Mouse (Mus musculus) forebrain, postnatal 0 days (tissue): ENCODE results near the gene Chrnb2. TPM values are rescaled to one million over a fixed set of nuclear protein-coding genes. Genes with fewer than 3 reads are reported as not detected.

Experiments
- ATAC-seq: fragments of 200-750 bp; cut with Nextera tagmentation; 2 replicates; pipeline ENCODE4 v1.8.0; 2017; ENCODE audit warnings: mild to moderate bottlenecking, moderate library complexity
- DNase-seq: peaks from one replicate; pipeline ENCODE4 v3.0.0-alpha.2; 2015
- H3K27ac ChIP-seq: fragments of 300-500 bp; sonication (generic); 2 replicates; pipeline ENCODE4 v1.5.1; 2014; ENCODE audit warnings: low read depth, mild to moderate bottlenecking, antibody characterized with exemption, low read length, moderate library complexity, mixed read lengths
- H3K27me3 ChIP-seq: fragments of 300-500 bp; sonication (generic); 2 replicates; pipeline ENCODE4 v1.6.1; 2014; ENCODE audit warnings: mild to moderate bottlenecking, low read length, mixed read lengths; ENCODE audit not compliant: insufficient read depth
- H3K36me3 ChIP-seq: fragments of 300-500 bp; sonication (generic); 2 replicates; pipeline ENCODE4 v1.6.1; 2014; ENCODE audit warnings: mild to moderate bottlenecking, moderate library complexity; ENCODE audit not compliant: insufficient read depth
- H3K4me1 ChIP-seq: fragments of 300-500 bp; sonication (generic); 2 replicates; pipeline ENCODE4 v1.6.1; 2014; ENCODE audit warnings: antibody characterized with exemption; ENCODE audit not compliant: insufficient read depth
- H3K4me2 ChIP-seq: fragments of 300-500 bp; sonication (generic); 2 replicates; pipeline ENCODE4 v1.6.1; 2014; ENCODE audit warnings: low read depth, mild to moderate bottlenecking, moderate library complexity
- H3K4me3 ChIP-seq: fragments of 300-500 bp; sonication (generic); 2 replicates; pipeline ENCODE4 v1.5.1; 2014; ENCODE audit warnings: low read depth, low read length, mixed read lengths
- H3K9ac ChIP-seq: fragments of 300-500 bp; sonication (generic); 2 replicates; pipeline ENCODE4 v1.6.1; 2014; ENCODE audit warnings: mild to moderate bottlenecking
- H3K9me3 ChIP-seq: fragments of 300-500 bp; sonication (generic); 2 replicates; pipeline ENCODE4 v1.6.1; 2016; ENCODE audit warnings: low read length
- CTCF ChIP-seq: sonication (generic); IDR thresholded peaks from 2 replicates; pipeline ENCODE4 v1.5.1; 2016; ENCODE audit warnings: antibody characterized with exemption, control low read depth, low read depth
- WGBS: fragments of 180-500 bp; shearing (Covaris S2); extraction: QIAGEN DNeasy Blood & Tissue Kit; methylation state at CpG from one replicate; pipeline ENCODE4 v1.1.7; 2014; 5-methylcytosine and 5-hydroxymethylcytosine counted together
- polyA plus RNA-seq: library from polyadenylated mRNA; unstranded; fragments of >200 nt; fragmentation: Nextera tagmentation; extraction: Ambion mirVana; gene quantifications from 2 replicates; pipeline ENCODE4 v1.2.1, GENCODE M21; 2015
- total RNA-seq: library from RNA; depleted of rRNA; stranded (reverse); fragments of >200 nt; gene quantifications from 2 replicates; pipeline ENCODE4 v1.2.3, GENCODE M21; 2014

Chrnb2 gene
- total and polyA plus RNA-seq, 2 experiments from 2014 or later, result 17.3 to 41.9 TPM

- no peak for TF ChIP-seq CTCF
- DNase-seq (no peak), ATAC-seq (no peak)
- no peaks in the 10 kb centered on the region for H3K9me3 ChIP-seq
- no peak overlapping the region for H3K27ac ChIP-seq
- H3K36me3 ChIP-seq, result peaks cover 14% of the 10 kb centered on the region; the same call in 1 of the 2 replicates
- no peaks in the 10 kb centered on the region for H3K27me3 ChIP-seq
- no peak overlapping the region for H3K4me2 ChIP-seq
- H3K4me3 ChIP-seq, result no peak overlapping the region
- H3K4me1 ChIP-seq, result peaks cover 10% of the 10 kb centered on the region; the same call in 1 of the 2 replicates
- WGBS, result 91% methylated on average over 4 of the region's 4 CpGs
- no peak overlapping the region for H3K9ac ChIP-seq
Measured at GRCm38 (mm10) chr3:89732091-89732490, 32.3 kb downstream of the Chrnb2 start.

GRCm38 (mm10) chr3:89730350-89731331 lies 33.8 kb downstream of the Chrnb2 start:
- 2% methylated on average over 32 of the region's 32 CpGs for WGBS
- H3K9me3 ChIP-seq, result no peaks in the 10 kb centered on the region
- peaks cover 10% of the 10 kb centered on the region; the same call in 1 of the 2 replicates for H3K4me1 ChIP-seq
- H3K9ac ChIP-seq, result peak overlapping the region; percentile 37
- DNase-seq (peak; percentile 40), ATAC-seq (peak; percentile 71)
- H3K27me3 ChIP-seq, result no peaks in the 10 kb centered on the region
- TF ChIP-seq CTCF, result peak; percentile 63
- H3K4me3 ChIP-seq, result peak overlapping the region; percentile 32
- H3K36me3 ChIP-seq, result peaks cover 2% of the 10 kb centered on the region; the same call in 1 of the 2 replicates
- H3K27ac ChIP-seq, result peak overlapping the region; percentile 30; the same call in 1 of the 2 replicates
- H3K4me2 ChIP-seq, result peak overlapping the region; percentile 59

GRCm38 (mm10) chr3:89728848-89729247 lies 35.6 kb downstream of the Chrnb2 start:
- no peak overlapping the region for H3K4me3 ChIP-seq
- no peaks in the 10 kb centered on the region for H3K9me3 ChIP-seq
- ATAC-seq (no peak), DNase-seq (no peak)
- H3K27me3 ChIP-seq, result no peaks in the 10 kb centered on the region
- H3K4me1 ChIP-seq, result peaks cover 10% of the 10 kb centered on the region; the same call in 1 of the 2 replicates
- H3K27ac ChIP-seq, result no peak overlapping the region
- 87% methylated on average over 2 of the region's 2 CpGs for WGBS
- no peaks in the 10 kb centered on the region for H3K36me3 ChIP-seq
- no peak overlapping the region for H3K4me2 ChIP-seq
- H3K9ac ChIP-seq, result no peak overlapping the region
- peak; percentile 22; the same call in 1 of the 2 replicates for TF ChIP-seq CTCF

GRCm38 (mm10) chr3:89727028-89727427 lies 37.4 kb downstream of the Chrnb2 start:
- Histone ChIP-seq H3K36me3 (no peaks in the 10 kb centered on the region), H3K4me1 (peaks cover 16% of the 10 kb centered on the region; the same call in 1 of the 2 replicates), H3K9ac (no peak overlapping the region), H3K27ac (no peak overlapping the region), H3K4me2 (no peak overlapping the region), H3K27me3 (no peaks in the 10 kb centered on the region), H3K9me3 (no peaks in the 10 kb centered on the region), H3K4me3 (no peak overlapping the region)
- ATAC-seq, result peak; percentile 78
- DNase-seq, result peak; percentile 41
- 22% methylated on average over 4 of the region's 4 CpGs for WGBS
- peak; percentile 69 for TF ChIP-seq CTCF

- no peak overlapping the region for H3K4me3 ChIP-seq
- no peak overlapping the region for H3K4me2 ChIP-seq
- H3K4me1 ChIP-seq, result peaks cover 7% of the 10 kb centered on the region; the same call in 1 of the 2 replicates
- no peak overlapping the region for H3K9ac ChIP-seq
- no peak for TF ChIP-seq CTCF
- 57% methylated on average over 7 of the region's 7 CpGs for WGBS
- H3K27me3 ChIP-seq, result no peaks in the 10 kb centered on the region
- H3K27ac ChIP-seq, result no peak overlapping the region
- peak; percentile 51; the same call in 1 of the 2 replicates for ATAC-seq
- H3K9me3 ChIP-seq, result no peaks in the 10 kb centered on the region
- DNase-seq, result no peak
- no peaks in the 10 kb centered on the region for H3K36me3 ChIP-seq
Measured at GRCm38 (mm10) chr3:89723400-89724084, 40.9 kb downstream of the Chrnb2 start.

- H3K4me3 ChIP-seq, result no peak overlapping the region
- H3K4me1 ChIP-seq, result peaks cover 7% of the 10 kb centered on the region; the same call in 1 of the 2 replicates
- H3K27ac ChIP-seq, result no peak overlapping the region
- H3K27me3 ChIP-seq, result no peaks in the 10 kb centered on the region
- H3K4me2 ChIP-seq, result no peak overlapping the region
- no peak for ATAC-seq
- H3K9ac ChIP-seq, result no peak overlapping the region
- no peak for TF ChIP-seq CTCF
- DNase-seq, result no peak
- H3K36me3 ChIP-seq, result no peaks in the 10 kb centered on the region
- no peaks in the 10 kb centered on the region for H3K9me3 ChIP-seq
Measured at GRCm38 (mm10) chr3:89722032-89722431, 42.4 kb downstream of the Chrnb2 start.

- H3K36me3 ChIP-seq, result no peaks in the 10 kb centered on the region
- H3K27ac ChIP-seq, result peak overlapping the region; percentile 97; the same call in 1 of the 2 replicates
- DNase-seq, result peak; percentile 50
- no peak for TF ChIP-seq CTCF
- H3K4me2 ChIP-seq, result peak overlapping the region; percentile 84
- H3K27me3 ChIP-seq, result no peaks in the 10 kb centered on the region
- H3K9me3 ChIP-seq, result no peaks in the 10 kb centered on the region
- 0 out of 2 replicates have a peak, but pooled peaks cover 3% of the 10 kb centered on the region for H3K4me1 ChIP-seq
- ATAC-seq, result peak; percentile 13; the same call in 1 of the 2 replicates
- 32% methylated on average over 6 of the region's 6 CpGs for WGBS
- peak overlapping the region; percentile 93 for H3K4me3 ChIP-seq
- peak overlapping the region; percentile 95 for H3K9ac ChIP-seq
Measured at GRCm38 (mm10) chr3:89715967-89716256, 48.5 kb downstream of the Chrnb2 start.
